Mouse (Mus musculus) hindbrain, embryonic 14.5 days (tissue): Measurements from ENCODE around the gene Cdk14. TPM values are rescaled to one million over a fixed set of nuclear protein-coding genes. Genes with fewer than 3 reads are reported as not detected.

Experiments used
- ATAC-seq: fragments of 200-750 bp; cut with Nextera tagmentation; 2 replicates; pipeline ENCODE4 v1.8.0; 2017; ENCODE audit warnings: moderate number of reproducible peaks, mild to moderate bottlenecking, moderate TSS enrichment, moderate library complexity; ENCODE audit not compliant: low FRiP score
- DNase-seq: peaks from one replicate; pipeline ENCODE4 v3.0.0-alpha.2; 2015; ENCODE audit warnings: low spot score
- H3K27ac ChIP-seq: fragments of 300-500 bp; sonication (generic); 2 replicates; pipeline ENCODE4 v1.5.1; 2014; ENCODE audit warnings: mild to moderate bottlenecking, moderate library complexity
- H3K27me3 ChIP-seq: fragments of 300-500 bp; sonication (generic); 2 replicates; pipeline ENCODE4 v1.6.1; 2014; ENCODE audit warnings: mild to moderate bottlenecking, low read length, mixed read lengths; ENCODE audit not compliant: control insufficient read depth, insufficient read depth
- H3K36me3 ChIP-seq: fragments of 300-500 bp; sonication (generic); replicated peaks from 2 replicates; pipeline ENCODE4 v1.6.1; 2014; ENCODE audit not compliant: control insufficient read depth, insufficient read depth
- H3K4me1 ChIP-seq: fragments of 300-500 bp; sonication (generic); replicated peaks from 2 replicates; pipeline ENCODE4 v1.6.1; 2014; ENCODE audit warnings: antibody characterized with exemption, low read length, mixed read lengths; ENCODE audit not compliant: control insufficient read depth, insufficient read depth
- H3K4me2 ChIP-seq: fragments of 300-500 bp; sonication (generic); replicated peaks from 2 replicates; pipeline ENCODE4 v1.6.1; 2014; ENCODE audit warnings: mild to moderate bottlenecking, moderate library complexity
- H3K4me3 ChIP-seq: fragments of 300-500 bp; sonication (generic); replicated peaks from 2 replicates; pipeline ENCODE4 v1.5.1; 2014; ENCODE audit warnings: mild to moderate bottlenecking, low read length
- H3K9ac ChIP-seq: fragments of 300-500 bp; sonication (generic); 2 replicates; pipeline ENCODE4 v1.6.1; 2014
- H3K9me3 ChIP-seq: fragments of 300-500 bp; sonication (generic); 2 replicates; pipeline ENCODE4 v1.6.1; 2016; ENCODE audit warnings: low read length; ENCODE audit not compliant: control insufficient read depth
- WGBS: fragments of 180-500 bp; shearing (Covaris S2); extraction: QIAGEN DNeasy Blood & Tissue Kit; methylation state at CpG from one replicate; pipeline ENCODE4 v1.1.7; 2014; 5-methylcytosine and 5-hydroxymethylcytosine counted together
- polyA plus RNA-seq: library from polyadenylated mRNA; unstranded; fragments of >200 nt; fragmentation: Nextera tagmentation; extraction: Ambion mirVana; gene quantifications from 2 replicates; pipeline ENCODE4 v1.2.1, GENCODE M21; 2014

The Cdk14 gene
- polyA plus RNA-seq, 1 experiment from 2014 or later: 55.6 TPM

DNA sequence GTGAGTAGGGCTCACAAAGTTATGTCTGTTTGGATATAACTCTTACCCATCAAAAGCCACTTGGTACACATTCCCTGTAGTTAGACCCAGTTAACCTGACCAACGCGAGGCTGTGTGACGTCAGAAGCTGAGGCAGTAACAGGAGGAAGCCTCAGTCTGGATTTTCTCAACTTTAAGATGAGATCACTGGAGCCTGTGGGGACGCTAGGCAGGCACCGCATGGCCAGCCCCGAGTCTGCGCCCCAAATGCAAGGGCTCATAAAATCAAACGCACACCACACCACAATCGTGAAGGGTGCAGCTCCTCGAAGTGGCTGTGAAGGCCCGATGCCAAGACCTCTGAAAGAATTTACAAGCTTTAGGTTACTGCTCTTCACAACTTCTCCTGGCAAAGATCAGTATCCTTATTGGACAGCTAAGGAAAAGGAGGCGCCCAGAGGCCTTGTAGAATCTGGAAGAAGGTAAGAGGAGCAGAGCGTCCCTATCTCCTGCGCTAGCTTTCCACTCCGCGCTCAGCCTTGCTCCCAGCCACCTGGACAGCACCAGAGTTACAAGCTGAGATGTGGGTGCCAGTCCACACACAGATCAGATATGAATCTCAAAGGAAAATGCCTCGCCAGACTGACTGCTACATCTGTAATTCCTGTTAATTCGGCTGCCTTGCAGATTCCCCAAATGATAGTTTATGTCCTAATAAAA is 61.9 kb downstream of the Cdk14 start:
- DNase-seq (no peak), ATAC-seq (no peak)
- H3K36me3 ChIP-seq: no peaks in the 10 kb centered on the region
- H3K4me1 ChIP-seq: peaks cover 6% of the 10 kb centered on the region; the same call in 1 of the 2 replicates
- WGBS: 90% methylated on average over 18 of the region's 18 CpGs
- no peak overlapping the region for H3K4me3 ChIP-seq
- H3K27me3 ChIP-seq: no peaks in the 10 kb centered on the region
- no peaks in the 10 kb centered on the region for H3K9me3 ChIP-seq
- no peak overlapping the region for H3K9ac ChIP-seq
- no peak overlapping the region for H3K27ac ChIP-seq
- no peak overlapping the region for H3K4me2 ChIP-seq

DNA sequence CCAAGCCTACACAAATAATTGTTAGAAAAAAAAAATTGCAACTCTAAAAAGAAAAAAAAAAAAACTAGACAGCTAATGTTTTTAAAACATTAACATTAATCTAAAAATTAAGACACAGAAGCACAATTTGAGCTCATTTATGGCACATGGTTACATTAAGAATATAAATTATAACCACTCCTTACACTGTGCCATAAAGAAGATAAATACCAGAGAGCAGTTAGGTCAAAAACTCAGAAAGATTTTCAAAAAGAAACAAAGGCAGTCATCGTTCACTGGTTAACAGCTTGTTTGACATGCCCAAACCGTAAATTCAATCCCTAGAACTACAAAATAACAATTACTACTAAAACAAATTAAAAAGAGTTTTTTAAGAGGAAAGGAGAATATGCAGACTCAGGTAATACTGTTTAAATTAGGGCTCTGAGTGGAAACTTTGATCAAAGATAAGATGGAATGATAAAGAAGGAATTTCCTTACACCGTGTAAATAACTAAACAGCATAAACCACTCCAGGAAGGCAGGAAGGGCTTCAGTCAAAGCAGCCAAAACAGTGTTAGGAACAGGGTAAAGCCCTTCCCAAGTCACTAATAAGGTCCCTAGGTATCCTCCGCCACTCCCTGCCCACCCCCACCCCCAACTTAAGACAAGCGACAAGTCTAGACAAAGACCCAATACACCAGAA is 65.3 kb downstream of the Cdk14 start:
- DNase-seq (no peak), ATAC-seq (no peak)
- no peak overlapping the region for H3K4me3 ChIP-seq
- H3K36me3 ChIP-seq: no peaks in the 10 kb centered on the region
- WGBS: 59% methylated on average over 5 of the region's 5 CpGs
- no peaks in the 10 kb centered on the region for H3K4me1 ChIP-seq
- H3K9me3 ChIP-seq: no peaks in the 10 kb centered on the region
- no peaks in the 10 kb centered on the region for H3K27me3 ChIP-seq
- H3K27ac ChIP-seq: no peak overlapping the region
- H3K9ac ChIP-seq: no peak overlapping the region
- no peak overlapping the region for H3K4me2 ChIP-seq

DNA sequence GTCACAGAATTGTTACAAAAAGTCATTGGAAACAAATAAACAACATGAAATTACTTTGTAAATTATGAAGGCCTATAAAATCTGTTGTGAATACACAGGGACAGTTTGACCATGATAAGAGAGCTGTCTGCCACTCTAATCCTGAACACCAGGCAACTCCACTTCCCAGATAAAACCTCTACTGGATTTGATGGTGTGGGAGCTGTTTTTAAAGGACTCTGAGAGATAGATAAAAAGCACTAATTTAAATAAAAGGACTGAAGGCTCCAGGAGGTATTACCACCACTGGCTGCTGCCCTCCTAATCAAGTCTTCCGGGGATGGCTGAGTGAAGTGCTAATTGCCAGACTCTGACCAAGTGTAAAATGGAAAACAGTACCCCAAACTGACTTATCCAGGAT is 66.2 kb downstream of the Cdk14 start:
- Histone ChIP-seq H3K27me3 (no peaks in the 10 kb centered on the region), H3K9me3 (no peaks in the 10 kb centered on the region), H3K4me1 (no peaks in the 10 kb centered on the region), H3K4me3 (no peak overlapping the region), H3K9ac (no peak overlapping the region), H3K27ac (no peak overlapping the region), H3K4me2 (no peak overlapping the region), H3K36me3 (no peaks in the 10 kb centered on the region)
- 33% methylated on average over 1 of the region's 1 CpGs for WGBS
- no peak for DNase-seq
- ATAC-seq: no peak

DNA sequence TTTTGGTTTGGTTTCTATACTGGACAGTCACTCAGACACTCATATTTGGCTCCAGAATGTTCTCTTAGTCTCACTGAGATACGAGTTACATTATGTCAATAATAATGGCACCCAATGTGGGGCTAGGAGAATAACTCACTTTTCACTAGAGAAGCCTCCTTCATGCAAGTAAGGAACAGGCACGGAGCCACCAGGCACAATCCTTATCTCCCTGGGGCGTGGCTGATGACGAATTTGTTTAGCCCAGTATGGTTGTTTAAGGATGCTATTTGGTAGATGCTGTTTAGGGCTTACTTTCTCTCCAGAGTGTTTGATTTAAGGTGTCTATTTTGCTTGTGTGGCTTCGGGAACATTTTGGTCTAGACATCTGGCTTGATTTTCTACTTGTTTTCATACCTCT is 75.5 kb downstream of the Cdk14 start:
- peaks cover 18% of the 10 kb centered on the region for H3K4me1 ChIP-seq

DNA sequence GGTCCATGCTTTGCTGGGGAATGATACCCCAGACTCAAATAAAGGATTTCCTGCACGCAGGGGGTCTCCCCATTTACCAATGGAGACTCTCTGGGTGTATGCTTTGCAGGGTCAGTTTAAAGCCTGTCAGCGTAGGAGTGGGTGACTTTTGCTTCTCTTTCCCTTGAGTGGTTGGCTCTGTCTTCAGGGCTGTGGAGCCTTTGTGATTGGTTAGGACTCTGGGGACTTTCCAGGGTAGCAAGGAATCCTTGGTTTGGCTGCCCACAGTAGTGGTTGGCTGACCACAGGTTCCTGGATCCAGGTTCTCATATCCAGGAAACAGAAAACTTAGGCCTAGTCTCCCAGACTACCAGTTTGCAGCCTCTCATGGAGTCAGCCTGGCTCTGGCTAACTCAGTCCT is 76.4 kb downstream of the Cdk14 start:
- 84% methylated on average over 2 of the region's 2 CpGs for WGBS
- Histone ChIP-seq H3K9ac (no peak overlapping the region), H3K4me3 (no peak overlapping the region), H3K4me2 (no peak overlapping the region), H3K27ac (peak overlapping the region; percentile 62), H3K36me3 (no peaks in the 10 kb centered on the region), H3K27me3 (no peaks in the 10 kb centered on the region), H3K4me1 (peaks cover 18% of the 10 kb centered on the region), H3K9me3 (0 out of 2 replicates have a peak, but pooled peaks cover 5% of the 10 kb centered on the region)
- DNase-seq: no peak
- no peak for ATAC-seq

More for the DNA sequence above, 75.5 kb downstream of the Cdk14 start:
- WGBS: 88% methylated on average over 5 of the region's 5 CpGs
- no peak for ATAC-seq
- no peak overlapping the region for H3K27ac ChIP-seq
- no peak overlapping the region for H3K4me3 ChIP-seq
- DNase-seq: no peak
- H3K9ac ChIP-seq: no peak overlapping the region
- no peaks in the 10 kb centered on the region for H3K27me3 ChIP-seq
- 0 out of 2 replicates have a peak, but pooled peaks cover 5% of the 10 kb centered on the region for H3K9me3 ChIP-seq
- no peak overlapping the region for H3K4me2 ChIP-seq
- H3K36me3 ChIP-seq: no peaks in the 10 kb centered on the region

DNA sequence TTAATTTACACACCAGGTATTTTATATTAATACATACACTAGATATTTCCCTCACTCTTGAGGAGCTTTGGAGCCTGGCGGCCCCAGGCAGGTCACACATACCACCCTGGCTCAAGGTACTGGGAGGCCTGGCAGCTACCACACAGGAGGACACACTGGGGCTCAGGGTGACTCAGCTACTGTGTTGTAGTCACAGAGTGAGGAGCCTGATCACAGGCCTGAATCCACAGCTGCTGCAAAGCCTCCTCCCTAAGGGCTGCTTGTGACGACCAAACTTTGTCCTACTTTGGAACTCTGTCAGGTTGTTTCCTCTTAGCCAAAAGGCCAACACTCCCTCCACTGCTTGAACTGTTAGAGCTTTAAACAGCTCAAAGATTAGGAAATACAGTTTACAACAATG is 76.8 kb downstream of the Cdk14 start:
- no peak overlapping the region for H3K4me3 ChIP-seq
- peaks cover 18% of the 10 kb centered on the region for H3K4me1 ChIP-seq
- no peak overlapping the region for H3K9ac ChIP-seq
- H3K27me3 ChIP-seq: no peaks in the 10 kb centered on the region
- no peak for DNase-seq
- no peaks in the 10 kb centered on the region for H3K36me3 ChIP-seq
- no peak overlapping the region for H3K4me2 ChIP-seq
- peak; percentile 73; the same call in 1 of the 2 replicates for ATAC-seq
- H3K9me3 ChIP-seq: 0 out of 2 replicates have a peak, but pooled peaks cover 5% of the 10 kb centered on the region
- peak overlapping the region; percentile 62 for H3K27ac ChIP-seq
- 51% methylated on average over 2 of the region's 2 CpGs for WGBS

DNA sequence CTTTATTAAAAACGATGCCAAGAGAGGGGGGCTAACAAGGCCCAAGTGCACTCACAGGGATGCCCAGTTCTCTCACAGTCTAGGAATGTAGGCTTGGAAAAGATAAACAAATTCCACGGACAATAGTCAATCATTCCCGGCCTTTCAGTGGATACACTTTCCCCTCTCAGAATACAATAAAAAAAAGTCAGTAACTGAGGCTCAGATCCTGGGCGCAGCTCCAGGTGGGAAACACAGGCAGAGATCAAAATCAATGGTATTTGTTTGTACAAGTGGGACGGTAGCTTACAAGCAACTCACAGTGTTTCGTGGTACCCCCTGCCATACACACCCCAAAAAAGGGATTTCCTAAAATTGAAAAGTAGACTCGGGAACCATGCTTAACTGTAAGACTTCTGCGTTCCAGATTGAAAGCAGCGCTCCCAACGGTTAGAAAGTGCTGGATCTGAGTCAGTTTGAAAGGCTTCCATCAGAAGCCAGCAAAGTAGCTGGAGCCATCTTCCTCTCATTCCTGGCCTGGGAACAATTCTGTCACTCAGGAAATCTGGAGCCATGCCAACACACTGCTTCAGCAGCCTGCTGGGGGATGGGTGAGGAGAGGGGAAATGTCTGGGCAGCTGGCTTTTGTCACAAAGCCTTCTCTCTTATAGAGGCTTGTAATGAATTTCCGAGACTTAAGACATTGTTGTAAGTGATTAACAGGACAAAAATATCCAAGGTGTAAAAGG is 77.5 kb downstream of the Cdk14 start:
- peaks cover 18% of the 10 kb centered on the region for H3K4me1 ChIP-seq
- H3K4me2 ChIP-seq: peak overlapping the region; percentile 30
- H3K9me3 ChIP-seq: 0 out of 2 replicates have a peak, but pooled peaks cover under 1% of the 10 kb centered on the region
- H3K27me3 ChIP-seq: no peaks in the 10 kb centered on the region
- H3K9ac ChIP-seq: no peak overlapping the region
- H3K36me3 ChIP-seq: no peaks in the 10 kb centered on the region
- 44% methylated on average over 11 of the region's 11 CpGs for WGBS
- H3K27ac ChIP-seq: peak overlapping the region; percentile 62
- ATAC-seq (peak; percentile 91), DNase-seq (peak; percentile 89)
- H3K4me3 ChIP-seq: no peak overlapping the region

DNA sequence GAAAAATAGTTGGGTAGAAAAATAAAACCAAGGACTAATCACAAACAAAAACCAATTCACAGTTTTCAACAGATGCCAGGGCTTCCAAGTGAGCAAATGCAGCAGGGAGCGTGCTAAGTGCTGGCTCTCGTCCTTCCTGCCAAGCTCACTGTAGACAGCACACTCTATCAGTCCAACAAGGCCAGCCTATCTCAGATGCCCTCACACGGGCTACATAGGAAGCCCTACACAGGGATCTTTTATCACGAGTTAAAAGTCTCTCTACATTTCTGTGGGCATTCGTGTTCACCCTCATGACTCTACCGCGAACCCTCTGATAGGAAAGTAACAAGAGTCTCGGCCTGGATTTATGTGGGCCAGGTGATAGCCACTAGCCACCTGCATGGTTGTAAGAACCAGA is 78.5 kb downstream of the Cdk14 start:
- Histone ChIP-seq H3K9me3 (no peaks in the 10 kb centered on the region), H3K4me2 (no peak overlapping the region), H3K4me1 (peaks cover 18% of the 10 kb centered on the region), H3K9ac (no peak overlapping the region), H3K27me3 (no peaks in the 10 kb centered on the region), H3K27ac (peak overlapping the region; percentile 62; the same call in 1 of the 2 replicates), H3K4me3 (no peak overlapping the region), H3K36me3 (no peaks in the 10 kb centered on the region)
- ATAC-seq (no peak), DNase-seq (no peak)
- 84% methylated on average over 8 of the region's 8 CpGs for WGBS

DNA sequence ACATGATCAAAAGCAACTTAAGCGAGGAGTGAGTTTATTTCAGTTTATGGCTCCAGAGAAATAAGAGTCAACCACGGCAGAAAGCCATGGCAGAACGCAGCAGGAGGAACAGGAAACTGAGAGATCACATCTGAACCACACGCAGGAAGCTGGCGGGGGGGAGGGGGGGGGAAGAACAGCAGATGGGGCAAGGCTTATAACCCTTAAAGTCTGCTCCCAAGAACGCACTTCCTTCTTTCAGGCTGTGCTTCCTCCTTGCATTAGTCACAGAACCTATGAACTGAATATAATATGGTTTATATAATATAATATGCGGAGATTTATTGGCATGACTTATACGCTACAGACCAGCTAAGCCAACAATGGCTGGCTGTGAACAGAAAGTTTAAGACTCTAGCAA is 86.2 kb downstream of the Cdk14 start:
- Histone ChIP-seq H3K27ac (no peak overlapping the region), H3K4me3 (no peak overlapping the region), H3K36me3 (no peaks in the 10 kb centered on the region), H3K9ac (no peak overlapping the region), H3K9me3 (no peaks in the 10 kb centered on the region), H3K4me1 (no peaks in the 10 kb centered on the region), H3K27me3 (no peaks in the 10 kb centered on the region), H3K4me2 (no peak overlapping the region)
- no peak for DNase-seq
- WGBS: 96% methylated on average over 8 of the region's 8 CpGs
- no peak for ATAC-seq
